Mouse (Mus musculus) lung, postnatal 0 days (tissue): ENCODE results near the gene Oasl2.

ENCODE experiments used
- CTCF ChIP-seq: IDR thresholded peaks from 2 replicates; pipeline ENCODE4 v1.5.1; 2016; ENCODE audit warnings: antibody characterized with exemption, mild to moderate bottlenecking
- EP300 ChIP-seq: IDR thresholded peaks from 2 replicates; pipeline ENCODE4 v1.6.1; 2016; ENCODE audit warnings: antibody characterized with exemption, mild to moderate bottlenecking, control low read depth

- TF ChIP-seq CTCF (no peak), EP300 (no peak)
Observed at GRCm38 (mm10) chr5:114933206-114933605, 36.5 kb downstream of the Oasl2 start.
